Mouse (Mus musculus) G1E (cell line): ENCODE results near the gene Ttc7. TPM values are rescaled to one million over a fixed set of nuclear protein-coding genes. Genes with fewer than 3 reads are reported as not detected.

Experiments
- ATAC-seq: 2 replicates; pipeline ENCODE4 v1.8.0; 2016; ENCODE audit warnings: mild to moderate bottlenecking; ENCODE audit not compliant: insufficient number of reproducible peaks, poor library complexity, low FRiP score, severe bottlenecking; ENCODE audit errors: extremely low read depth
- DNase-seq: peaks from one replicate; pipeline ENCODE4 v3.0.0; 2012; ENCODE audit warnings: low spot score
- H3K27me3 ChIP-seq: 2 replicates; pipeline ENCODE4 v1.6.1; 2012; ENCODE audit warnings: mild to moderate bottlenecking, low read length, inconsistent platforms; ENCODE audit not compliant: insufficient read depth
- H3K36me3 ChIP-seq: replicated peaks from 2 replicates; pipeline ENCODE3; 2012; ENCODE audit warnings: mild to moderate bottlenecking, inconsistent platforms
- H3K4me1 ChIP-seq: 2 replicates; pipeline ENCODE4 v1.6.1; 2012; ENCODE audit warnings: low read depth, low read length, inconsistent platforms, mixed read lengths; ENCODE audit not compliant: insufficient read depth
- H3K4me3 ChIP-seq: 2 replicates; pipeline ENCODE4 v1.5.1; 2012; ENCODE audit warnings: low read depth, mild to moderate bottlenecking, inconsistent platforms, low read length, moderate library complexity, mixed read lengths
- H3K9me3 ChIP-seq: replicated peaks from 2 replicates; pipeline ENCODE4 v1.6.1; 2012; ENCODE audit warnings: inconsistent platforms
- CTCF ChIP-seq: IDR thresholded peaks from 2 replicates; pipeline ENCODE4 v1.5.1; 2012; ENCODE audit warnings: low read depth, low read length, inconsistent platforms, mixed read lengths
- GATA1 ChIP-seq: IDR thresholded peaks from 2 replicates; pipeline ENCODE4 v1.6.1; 2012; ENCODE audit warnings: borderline replicate concordance, low read length, inconsistent platforms, mixed read lengths
- GATA2 ChIP-seq: IDR thresholded peaks from 2 replicates; pipeline ENCODE4 v1.6.1; 2012; ENCODE audit warnings: low read depth, low read length, inconsistent platforms, borderline replicate concordance
- POLR2AphosphoS5 ChIP-seq: IDR thresholded peaks from 2 replicates; pipeline ENCODE4 v1.6.1; 2012; ENCODE audit warnings: low read depth, low read length, inconsistent platforms; ENCODE audit not compliant: insufficient replicate concordance
- TAL1 ChIP-seq: conservative IDR thresholded peaks from 2 replicates; pipeline ENCODE4 v1.6.1; 2012; ENCODE audit warnings: low read depth, low read length, inconsistent platforms, mixed read lengths
- polyA plus RNA-seq: library from polyadenylated mRNA; stranded (reverse); fragments of >175 nt; gene quantifications from 2 replicates; pipeline ENCODE4 v1.2.3, GENCODE M21; 2012
- total RNA-seq, 2 experiments: library from RNA; stranded (forward) in 1 of 2; stranded (reverse) in 1 of 2; fragments of 200-1000 nt in 1 of 2; fragments of >200 nt in 1 of 2; fragmentation: Nextera tagmentation in 1 of 2; gene quantifications; 2 replicates each; pipeline ENCODE4 v1.2.3; 2014 to 2017

Ttc7 gene
- total and polyA plus RNA-seq, 3 experiments, result 19.6 to 43.5 (median 34.8) TPM

GRCm38 (mm10) chr17:87285731-87286465 is 3.2 kb downstream of the Ttc7 start:
- peaks cover 67% of the 10 kb centered on the region for H3K36me3 ChIP-seq
- no peak for DNase-seq
- H3K27me3 ChIP-seq, result no peaks in the 10 kb centered on the region
- H3K4me1 ChIP-seq, result peaks cover 34% of the 10 kb centered on the region
- no peak for TF ChIP-seq GATA2
- no peak for TF ChIP-seq TAL1
- no peak for TF ChIP-seq GATA1
- TF ChIP-seq POLR2AphosphoS5, result no peak
- no peak for TF ChIP-seq CTCF
- ATAC-seq, result no peak
- no peaks in the 10 kb centered on the region for H3K9me3 ChIP-seq
- no peak overlapping the region for H3K4me3 ChIP-seq

- Histone ChIP-seq H3K4me1 (peaks cover 29% of the 10 kb centered on the region), H3K27me3 (no peaks in the 10 kb centered on the region), H3K9me3 (no peaks in the 10 kb centered on the region), H3K36me3 (peaks cover 74% of the 10 kb centered on the region), H3K4me3 (no peak overlapping the region)
- ATAC-seq (no peak), DNase-seq (no peak)
- TF ChIP-seq CTCF (no peak), GATA1 (no peak), TAL1 (no peak), POLR2AphosphoS5 (no peak), GATA2 (no peak)
Measured at GRCm38 (mm10) chr17:87286481-87287143, 3.9 kb downstream of the Ttc7 start.

- peaks cover 81% of the 10 kb centered on the region for H3K36me3 ChIP-seq
Measured at GRCm38 (mm10) chr17:87287197-87287777, 4.6 kb downstream of the Ttc7 start.

GRCm38 (mm10) chr17:87288131-87288530 is 5.4 kb downstream of the Ttc7 start:
- Histone ChIP-seq H3K9me3 (no peaks in the 10 kb centered on the region), H3K4me1 (peaks cover 22% of the 10 kb centered on the region), H3K4me3 (no peak overlapping the region), H3K27me3 (no peaks in the 10 kb centered on the region), H3K36me3 (peaks cover 89% of the 10 kb centered on the region)
- no peak for ATAC-seq
- TF ChIP-seq CTCF, result no peak
- TF ChIP-seq GATA2, result no peak
- no peak for TF ChIP-seq POLR2AphosphoS5
- TF ChIP-seq GATA1, result no peak
- TF ChIP-seq TAL1, result no peak
- no peak for DNase-seq

More at GRCm38 (mm10) chr17:87287197-87287777, 4.6 kb downstream of the Ttc7 start:
- peaks cover 26% of the 10 kb centered on the region for H3K4me1 ChIP-seq
- TF ChIP-seq GATA2 (no peak), GATA1 (no peak), TAL1 (no peak), POLR2AphosphoS5 (no peak), CTCF (no peak)
- H3K9me3 ChIP-seq, result no peaks in the 10 kb centered on the region
- no peak for DNase-seq
- H3K4me3 ChIP-seq, result no peak overlapping the region
- ATAC-seq, result no peak
- no peaks in the 10 kb centered on the region for H3K27me3 ChIP-seq

- Histone ChIP-seq H3K36me3 (peaks cover 100% of the 10 kb centered on the region), H3K4me3 (no peak overlapping the region), H3K9me3 (no peaks in the 10 kb centered on the region), H3K27me3 (no peaks in the 10 kb centered on the region), H3K4me1 (peaks cover 15% of the 10 kb centered on the region)
- TF ChIP-seq GATA1, result no peak
- TF ChIP-seq CTCF, result no peak
- no peak for TF ChIP-seq POLR2AphosphoS5
- no peak for TF ChIP-seq TAL1
- no peak for ATAC-seq
- DNase-seq, result no peak
Measured at GRCm38 (mm10) chr17:87289367-87289766, 6.7 kb downstream of the Ttc7 start.

GRCm38 (mm10) chr17:87291037-87291436 is 8.4 kb downstream of the Ttc7 start:
- ATAC-seq, result no peak
- TF ChIP-seq GATA2, result no peak
- no peak for TF ChIP-seq CTCF
- TF ChIP-seq GATA1, result no peak
- no peak for TF ChIP-seq TAL1
- TF ChIP-seq POLR2AphosphoS5, result no peak
- Histone ChIP-seq H3K4me1 (peaks cover 14% of the 10 kb centered on the region; the same call in 1 of the 2 replicates), H3K27me3 (no peaks in the 10 kb centered on the region), H3K9me3 (no peaks in the 10 kb centered on the region), H3K36me3 (peaks cover 100% of the 10 kb centered on the region), H3K4me3 (no peak overlapping the region)
- no peak for DNase-seq
